Mouse (Mus musculus) R1 (cell line): Measurements from ENCODE around the gene Hspa12b.
"Not testable (repeated sequence)": the region's sequence is repeated elsewhere in the genome, so short reads cannot be mapped to it uniquely, and the experiment has no call there.

ENCODE experiments used
- DNase-seq: peaks from one replicate; pipeline ENCODE4 v3.0.0-alpha.2; 2018; ENCODE audit warnings: low read depth, low spot score

The Hspa12b gene

DNA sequence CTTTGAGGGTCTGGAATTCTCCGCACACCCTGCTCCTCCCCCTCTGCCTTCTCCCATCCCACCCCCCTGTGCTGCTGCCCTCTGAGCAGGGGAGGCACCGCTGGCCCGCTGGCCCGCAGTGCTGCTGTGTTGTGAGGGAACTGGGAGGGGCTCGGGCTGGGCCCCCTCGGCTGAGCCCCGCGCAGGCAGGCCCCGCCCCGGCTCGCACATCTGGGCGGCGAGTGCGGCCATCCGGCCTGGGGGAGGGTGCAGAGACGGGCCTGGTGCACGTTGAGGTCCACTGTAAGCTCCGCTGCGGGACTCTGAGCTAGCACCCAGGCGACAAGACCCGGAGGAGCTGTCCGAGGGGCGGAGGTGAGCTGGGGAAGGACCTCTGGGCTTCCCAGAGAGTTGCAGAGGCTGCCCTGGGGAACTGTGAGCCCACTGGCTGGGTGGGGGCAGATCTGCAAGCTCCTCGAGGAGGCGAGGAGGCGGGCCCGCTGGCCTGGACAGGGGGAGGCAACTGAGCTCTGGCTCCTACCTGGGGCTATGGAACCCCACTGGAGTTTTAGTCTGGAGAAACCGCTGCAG, at the start of gene Hspa12b:
Gene Hspa12b (plus strand): TSS at position 120 of the 570 bp plus-strand sequence.
- no peak for DNase-seq

DNA sequence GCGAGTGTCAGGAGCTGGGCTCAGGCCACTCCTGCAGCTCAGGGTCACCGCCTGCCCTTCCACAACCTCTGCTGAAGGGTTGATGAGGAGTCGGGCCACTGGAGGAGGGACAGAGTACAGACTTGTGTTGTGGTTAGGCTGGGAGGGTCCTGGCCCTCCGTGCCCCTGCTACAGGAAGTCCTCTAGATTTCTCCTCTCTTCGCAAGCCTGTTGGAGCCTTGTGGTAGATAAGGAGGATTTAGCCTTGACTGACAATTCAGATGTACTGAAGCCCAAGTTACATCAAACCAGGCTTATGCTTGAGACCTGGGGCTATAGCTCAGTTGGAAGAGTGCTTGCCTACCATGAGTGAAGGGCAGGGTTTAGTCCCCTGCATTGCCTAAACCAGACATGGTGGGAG, 46.6 kb upstream of the Hspa12b start:
- DNase-seq: no peak

DNA sequence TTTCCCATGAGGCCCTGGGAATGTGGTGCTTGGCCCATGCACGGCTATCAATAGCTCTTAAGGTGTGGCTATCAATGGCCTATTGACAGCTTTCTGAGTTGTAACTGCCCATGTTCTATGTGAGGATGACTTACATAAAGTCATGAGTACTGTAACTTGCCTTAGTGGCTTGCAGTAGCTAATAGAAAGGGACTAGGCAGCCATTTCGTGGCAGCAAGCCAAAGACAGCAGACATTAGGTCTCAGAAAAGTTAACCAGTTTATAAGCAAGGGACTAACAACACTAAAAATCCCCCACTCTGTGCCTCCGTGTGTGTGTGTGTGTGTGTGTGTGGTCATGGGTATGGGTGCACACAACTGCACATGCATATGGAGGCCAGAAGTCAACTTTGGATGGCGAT, 42.9 kb upstream of the Hspa12b start:
- no peak for DNase-seq

DNA sequence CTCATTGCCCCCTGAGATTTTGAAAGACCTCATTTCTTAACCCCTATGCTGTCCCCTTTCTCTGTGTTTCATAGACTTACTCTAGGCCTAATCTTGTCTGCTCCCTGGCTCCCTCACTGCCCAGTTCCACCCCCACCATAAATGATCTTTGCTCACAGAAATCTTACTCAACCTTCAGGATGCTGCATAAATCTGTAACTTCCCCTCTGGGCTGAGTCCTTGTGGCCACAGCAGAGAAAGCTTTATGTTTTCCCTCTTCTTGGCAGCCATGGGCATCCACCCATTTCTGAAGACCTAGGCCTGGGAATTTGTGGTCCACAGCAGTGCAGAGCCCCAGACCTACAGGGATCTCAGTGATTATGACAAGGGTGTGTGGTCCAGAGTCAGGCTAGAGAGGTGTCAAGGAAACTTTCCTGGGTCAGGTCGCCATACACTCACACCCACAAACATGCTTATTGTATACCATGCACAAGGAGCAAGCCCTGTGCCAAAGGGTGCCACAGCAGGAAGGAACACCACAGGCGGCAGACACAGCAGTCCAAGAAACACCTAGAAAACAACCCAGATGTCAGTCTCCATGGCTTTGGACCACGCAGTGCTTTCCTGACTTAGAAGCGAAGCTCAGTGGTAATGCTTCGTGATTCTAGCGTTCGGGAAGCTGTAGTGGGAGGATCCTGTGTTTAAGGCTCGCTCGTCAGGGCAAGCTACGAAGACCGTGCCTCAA, 40.3 kb upstream of the Hspa12b start, which contains the start of gene Siglec1:
Gene Siglec1 (minus strand): TSS at position 99 of the 724 bp plus-strand sequence.
- DNase-seq: no peak

DNA sequence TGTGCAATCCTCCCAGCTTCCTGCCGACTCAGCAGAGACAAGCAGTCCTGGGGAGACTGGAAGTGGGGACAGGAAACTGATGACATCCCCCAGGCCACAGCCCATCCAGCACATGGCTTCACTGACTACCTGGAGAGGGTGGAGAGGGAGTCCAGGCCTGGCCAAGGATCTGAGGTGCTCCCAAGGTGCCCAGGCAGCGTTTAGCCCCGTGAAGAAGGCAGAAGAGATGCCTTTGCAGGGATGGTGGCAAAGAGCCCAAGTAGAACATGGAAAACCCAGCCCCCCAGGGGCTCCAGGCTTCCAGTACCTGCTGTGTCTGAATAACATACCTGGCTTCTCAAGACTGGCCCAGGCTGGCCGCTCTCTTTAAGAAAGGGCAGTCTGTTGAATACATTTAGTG, 38.5 kb upstream of the Hspa12b start:
- no peak for DNase-seq

DNA sequence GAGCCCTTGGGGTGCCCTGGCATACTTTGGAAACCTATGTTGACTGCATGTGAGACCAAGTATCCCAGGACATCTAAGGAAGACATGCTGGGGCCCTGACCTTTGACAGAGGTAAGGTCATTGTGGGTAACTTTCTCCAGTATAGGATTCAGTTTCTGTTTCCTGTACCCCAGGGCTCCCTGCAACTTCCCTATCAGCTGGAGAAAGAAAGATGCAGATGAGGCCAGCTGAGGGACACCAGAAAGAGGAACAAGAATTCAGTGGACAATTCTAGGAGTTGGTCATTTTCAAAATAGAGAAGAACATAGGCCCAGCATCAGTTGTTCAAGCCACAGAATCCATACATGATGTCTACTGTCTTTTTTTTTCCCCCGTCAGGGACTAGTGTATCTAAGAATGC, 37.4 kb upstream of the Hspa12b start:
- DNase-seq: no peak

DNA sequence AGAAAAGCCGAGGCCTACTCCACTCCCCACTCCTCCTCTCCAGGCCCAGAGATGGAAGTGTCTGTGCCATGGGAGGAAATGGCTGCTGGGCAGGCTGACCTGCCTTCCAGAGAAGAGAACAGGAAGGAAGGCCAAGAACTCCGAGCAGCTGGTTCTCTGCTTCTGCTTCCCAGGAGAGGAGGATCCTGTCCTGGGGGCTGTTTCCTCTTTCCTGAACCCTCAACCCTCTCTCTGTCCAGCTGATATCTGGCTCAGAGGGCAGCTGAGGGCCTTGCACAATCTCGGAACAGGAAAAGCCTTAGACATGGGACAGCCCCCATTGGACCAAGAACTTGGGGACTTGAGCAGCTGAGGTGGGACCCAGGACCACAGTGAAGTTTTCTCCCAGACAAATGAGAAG, 36.2 kb upstream of the Hspa12b start:
- no peak for DNase-seq

DNA sequence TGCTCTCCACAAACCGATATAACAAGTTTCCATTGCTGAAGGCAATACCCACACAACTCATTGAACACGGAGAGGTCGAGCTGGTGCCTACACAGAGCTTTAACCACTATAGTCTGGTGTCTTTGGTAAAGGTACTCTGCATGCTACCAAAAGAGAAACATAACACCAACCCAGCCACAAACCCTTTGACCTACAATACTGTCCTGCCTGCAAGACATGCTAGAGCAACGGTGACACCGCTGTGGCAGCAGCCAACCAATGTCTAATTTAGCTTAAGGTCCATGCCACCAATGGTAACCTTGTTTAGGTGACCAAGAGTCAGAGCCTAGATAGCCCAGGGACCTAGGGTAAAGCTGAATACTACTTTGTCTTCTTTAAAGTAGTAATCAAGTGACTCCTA, 33.5 kb upstream of the Hspa12b start:
- no peak for DNase-seq

DNA sequence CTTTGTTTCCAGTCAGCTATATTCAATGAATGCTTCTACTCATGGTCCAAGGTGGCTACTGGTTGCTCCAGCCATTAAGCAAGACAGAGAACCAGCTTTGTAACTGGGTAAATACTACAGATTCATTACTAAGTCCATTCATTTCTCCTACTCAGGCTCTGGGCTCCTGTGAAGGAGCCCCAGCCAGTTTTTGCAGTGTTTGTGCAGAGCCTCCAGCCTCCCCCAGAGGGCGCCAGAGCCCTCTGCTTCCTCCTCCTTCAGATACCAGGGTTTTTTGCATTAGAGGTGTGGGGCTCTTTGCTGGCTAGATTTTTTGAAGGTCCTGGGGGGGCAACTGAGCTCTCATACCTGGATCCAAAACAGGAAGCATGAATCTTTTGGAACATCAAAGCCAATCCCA, 32.3 kb upstream of the Hspa12b start:
- DNase-seq: peak; percentile 78

DNA sequence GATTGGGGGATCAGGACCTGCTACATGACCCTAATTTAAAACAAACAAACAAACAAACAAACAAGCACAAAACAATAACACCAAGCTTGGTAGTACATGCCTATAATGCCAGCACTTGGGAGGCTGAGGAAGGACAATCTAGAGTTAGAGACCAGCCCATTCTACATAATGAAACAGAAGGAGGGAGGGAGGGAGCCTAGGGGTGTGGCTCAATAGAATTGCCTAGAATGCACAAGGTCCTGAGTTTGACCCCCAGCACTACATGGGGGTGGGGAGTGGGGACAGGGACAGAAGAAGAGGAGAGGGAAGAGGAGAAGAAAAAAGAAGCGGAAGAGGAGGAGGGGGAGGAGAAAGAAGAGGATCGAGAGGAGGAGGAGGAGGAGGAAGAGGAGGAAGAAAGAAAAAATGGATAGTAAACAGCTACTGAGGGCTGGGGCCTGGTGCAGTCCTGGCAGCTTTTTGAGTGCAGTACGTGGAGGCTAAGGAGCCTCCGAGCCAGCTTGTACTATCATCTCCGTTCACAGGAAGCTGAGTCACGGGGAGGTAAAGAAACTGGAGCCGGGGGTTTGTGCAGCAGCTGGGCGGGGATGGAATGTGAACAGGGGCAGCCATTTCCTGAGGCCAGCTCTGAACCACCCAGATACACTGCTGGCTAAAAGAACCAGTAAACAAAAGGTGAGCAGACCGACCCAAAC, 30.8 kb upstream of the Hspa12b start:
- DNase-seq: peak; percentile 98

DNA sequence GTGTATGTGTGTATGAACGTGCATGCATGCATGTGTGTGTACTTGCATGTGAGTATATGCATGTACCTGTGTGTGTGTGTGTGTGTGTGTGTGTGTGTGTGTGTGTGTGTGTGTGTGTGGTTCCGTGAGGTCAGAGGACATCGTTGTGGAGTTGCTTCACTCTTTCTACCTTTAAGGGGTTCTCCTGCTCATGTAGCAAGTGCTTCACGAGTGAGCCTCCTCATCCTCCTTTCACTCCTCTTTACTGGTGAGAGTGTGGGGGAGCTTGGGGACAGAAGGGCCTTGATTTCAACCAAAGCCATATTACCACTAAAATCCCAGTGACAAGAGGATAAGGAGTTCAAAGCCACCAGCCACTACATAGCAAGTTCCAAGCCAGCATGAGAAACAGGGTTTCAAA, 30.0 kb upstream of the Hspa12b start:
- peak; percentile 33 for DNase-seq

DNA sequence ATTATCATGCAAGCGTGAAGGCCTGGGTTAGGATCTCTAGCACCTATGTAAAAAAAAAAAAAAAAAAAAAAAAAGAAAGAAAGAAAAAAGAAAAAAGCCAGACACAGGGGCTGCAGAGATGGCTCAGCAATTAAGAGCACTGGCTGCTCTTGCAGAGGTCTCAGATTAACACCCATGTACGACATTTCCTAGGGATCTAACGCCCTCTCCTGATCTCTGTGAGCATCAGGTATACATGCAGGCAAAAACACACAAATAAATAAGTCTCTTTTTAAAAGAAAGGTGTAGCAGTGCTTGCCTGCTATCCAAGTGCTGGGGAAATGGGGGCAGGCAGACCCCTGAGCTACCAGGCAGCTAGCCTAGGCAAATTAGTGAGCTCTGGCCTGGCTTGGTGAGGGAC, 25.6 kb upstream of the Hspa12b start:
- DNase-seq: no peak

DNA sequence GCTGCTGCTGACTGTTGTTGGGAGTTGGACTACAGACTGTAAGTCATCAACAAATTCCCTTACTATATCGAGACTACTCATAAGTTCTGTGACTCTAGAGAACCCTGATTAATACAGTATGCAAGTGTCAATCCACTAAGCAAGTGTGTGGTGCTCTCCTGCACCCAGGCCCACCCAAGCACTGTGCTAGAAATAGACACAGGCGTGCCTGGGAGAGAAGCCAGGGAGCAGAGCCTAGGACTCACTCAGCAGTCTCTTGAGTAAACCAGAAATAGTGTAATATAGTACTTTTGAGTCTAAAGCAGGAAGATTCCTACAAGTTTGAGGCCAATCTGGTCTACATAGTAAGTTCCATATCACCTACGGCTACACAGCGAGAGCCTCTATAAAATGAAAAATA, 23.1 kb upstream of the Hspa12b start:
- no peak for DNase-seq

DNA sequence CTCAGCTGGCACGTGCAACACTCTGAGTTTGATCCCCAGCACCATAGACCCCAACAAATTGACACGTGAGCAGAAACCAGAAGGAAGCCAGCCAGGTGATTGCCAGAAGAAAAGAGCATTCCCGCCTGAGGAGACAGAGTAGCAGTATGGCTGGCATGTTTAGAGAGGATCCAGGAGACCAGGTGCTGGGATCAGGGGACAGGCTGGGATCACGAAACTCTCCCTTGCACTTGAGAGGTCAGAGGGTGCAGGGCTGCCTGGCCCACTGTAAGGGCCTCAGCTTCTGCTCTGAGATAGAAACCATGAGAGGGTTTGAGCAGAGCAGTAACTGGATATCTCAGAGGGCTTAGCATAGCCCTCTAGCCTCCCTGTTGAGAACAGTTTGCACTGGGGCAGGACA, 22.0 kb upstream of the Hspa12b start:
- not testable (repeated sequence) for DNase-seq

DNA sequence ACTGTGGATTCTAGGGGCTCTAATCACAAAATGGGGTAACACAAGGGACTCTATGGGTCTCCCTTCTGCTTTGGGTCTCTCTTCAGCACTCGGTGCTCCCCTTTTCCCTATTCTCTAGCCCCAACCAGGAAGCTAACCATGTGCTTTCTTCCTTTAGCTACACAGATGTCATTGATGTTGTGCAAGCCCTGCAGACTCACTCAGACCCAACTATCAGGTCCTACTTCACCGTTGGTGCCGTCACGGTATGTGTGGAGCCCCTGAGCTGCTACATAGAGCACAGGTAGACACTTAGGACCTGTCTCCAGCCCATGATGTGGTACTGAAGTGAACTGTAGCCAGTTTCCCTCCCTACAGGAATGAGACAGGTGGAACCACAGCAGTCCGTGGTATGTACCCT, 21.1 kb upstream of the Hspa12b start:
- DNase-seq: no peak

DNA sequence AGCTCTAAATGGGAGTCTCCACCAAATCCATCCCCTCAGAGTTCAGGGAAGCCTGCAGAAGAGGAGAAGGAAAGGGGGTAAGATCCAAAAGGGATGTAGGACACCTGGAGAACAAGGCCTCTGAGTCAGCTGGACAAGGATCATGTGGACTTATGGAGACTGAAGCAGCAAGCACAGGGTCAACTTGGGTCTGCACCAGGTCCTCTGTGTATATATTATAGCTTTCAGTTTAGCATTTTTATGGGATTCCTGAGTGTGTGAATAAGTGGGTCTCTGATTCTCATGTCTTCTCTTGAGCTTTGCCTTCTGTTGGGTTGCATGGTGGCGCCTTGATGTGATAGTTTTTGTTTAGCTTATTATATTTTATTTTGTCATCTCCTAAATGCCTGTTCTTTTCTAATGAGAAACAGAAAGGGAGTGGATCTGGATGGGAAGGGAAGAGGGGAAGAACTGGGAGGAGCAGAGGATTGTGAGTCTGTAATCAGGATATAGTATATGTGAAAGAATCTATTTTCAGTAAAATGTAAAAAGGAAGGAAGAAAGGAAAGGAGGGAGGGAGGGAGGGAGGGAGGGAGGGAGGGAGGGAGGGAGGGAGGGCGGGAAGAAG, 8.0 kb upstream of the Hspa12b start:
- DNase-seq: no peak

DNA sequence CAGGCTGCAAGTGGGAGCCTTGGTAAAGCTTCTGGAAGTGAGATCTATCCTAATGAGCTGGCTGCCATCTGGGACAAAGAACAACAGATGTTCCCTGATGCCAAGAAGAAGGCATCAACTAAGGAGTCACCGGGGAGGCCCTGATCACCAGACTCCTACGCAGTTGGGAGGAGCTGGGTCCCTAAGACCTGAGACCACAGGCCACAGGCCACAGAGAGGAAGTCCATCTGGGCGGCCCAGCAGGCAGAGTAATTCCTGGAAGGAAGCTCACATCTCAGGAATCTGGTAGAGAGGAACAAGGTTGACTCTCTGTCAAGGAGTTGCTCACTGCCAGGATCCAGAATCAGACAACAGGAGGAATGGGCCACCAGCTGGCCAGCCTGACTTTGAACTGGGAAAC, 2.9 kb upstream of the Hspa12b start:
- no peak for DNase-seq

DNA sequence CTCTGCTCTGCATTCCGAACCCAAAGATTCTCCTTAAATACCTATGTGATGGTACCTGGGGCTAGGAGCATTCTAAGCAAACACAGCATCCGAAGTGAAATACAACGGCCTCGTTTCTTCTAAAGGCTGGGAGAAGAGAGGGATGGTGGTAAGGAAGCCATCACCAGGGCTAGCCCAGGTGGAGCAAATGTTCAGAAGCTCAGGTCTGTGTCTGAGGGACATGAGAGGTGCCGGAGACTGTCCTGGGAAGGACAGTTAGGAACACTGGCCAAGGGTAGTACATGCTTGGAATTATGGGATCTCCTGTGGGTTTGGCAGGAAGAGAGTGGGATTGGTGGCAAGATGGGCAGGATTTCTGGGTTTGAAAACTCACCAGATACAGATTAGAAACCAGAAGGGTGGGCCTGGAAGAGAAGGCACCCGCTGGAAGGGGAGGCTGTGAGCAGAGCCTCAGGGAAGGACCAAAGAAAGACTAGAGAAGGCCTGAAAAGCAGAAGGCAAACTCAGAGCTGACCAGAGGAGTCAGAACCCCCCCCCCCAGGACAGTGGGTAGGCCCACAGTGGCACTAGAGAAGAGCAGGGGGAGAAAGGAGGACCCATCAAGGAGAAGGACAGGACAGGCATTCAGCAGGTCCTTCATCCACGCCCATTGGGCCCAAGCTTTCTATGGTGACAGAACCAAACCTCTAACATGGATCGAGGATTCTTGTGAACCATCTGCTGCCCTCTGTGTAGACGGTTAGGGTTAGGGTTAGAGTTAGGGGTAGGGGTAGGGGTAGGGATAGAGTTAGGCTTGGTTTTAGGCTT, 1.7 kb upstream of the Hspa12b start:
- DNase-seq: no peak

DNA sequence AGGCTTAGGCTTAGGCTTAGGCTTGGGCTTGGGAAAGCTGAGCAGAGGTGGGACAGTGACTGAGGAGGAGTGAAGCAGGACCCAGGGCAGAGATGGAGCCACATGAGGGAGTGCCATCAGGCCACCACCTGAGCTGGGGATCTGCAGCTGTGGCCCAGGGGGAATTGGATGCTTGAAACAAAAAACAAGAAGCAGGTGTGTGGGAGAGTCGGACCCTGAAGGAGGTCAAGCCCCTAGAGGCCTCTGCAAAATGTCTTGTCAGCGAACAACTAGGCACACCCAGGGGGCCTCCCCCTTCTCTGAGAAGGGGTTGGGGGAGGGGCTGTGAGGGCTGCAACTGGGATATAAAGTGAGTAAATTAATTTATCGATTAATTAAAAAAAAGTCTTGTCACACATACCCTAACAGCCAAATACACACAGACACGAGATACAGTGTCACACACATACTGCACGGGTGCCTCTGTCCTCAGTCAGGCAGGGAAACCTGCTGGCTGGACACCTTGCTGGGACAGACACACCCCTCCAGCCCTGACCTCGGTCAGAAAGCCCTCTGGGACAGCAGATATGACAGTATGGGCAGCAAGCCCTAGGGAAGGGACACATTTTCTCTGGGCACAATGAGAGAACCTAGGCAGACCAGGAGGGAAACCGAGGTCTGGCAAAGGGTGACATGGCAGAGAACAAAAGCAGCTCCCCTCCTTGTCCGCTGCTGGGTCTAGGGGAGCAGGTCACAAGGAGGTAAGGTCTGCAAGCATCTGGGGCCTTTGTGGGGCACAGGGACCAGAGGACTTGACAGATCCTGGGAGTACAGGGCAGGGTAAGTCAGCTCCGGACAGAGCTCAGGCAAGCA, 890 bp upstream of the Hspa12b start:
- DNase-seq: no peak

DNA sequence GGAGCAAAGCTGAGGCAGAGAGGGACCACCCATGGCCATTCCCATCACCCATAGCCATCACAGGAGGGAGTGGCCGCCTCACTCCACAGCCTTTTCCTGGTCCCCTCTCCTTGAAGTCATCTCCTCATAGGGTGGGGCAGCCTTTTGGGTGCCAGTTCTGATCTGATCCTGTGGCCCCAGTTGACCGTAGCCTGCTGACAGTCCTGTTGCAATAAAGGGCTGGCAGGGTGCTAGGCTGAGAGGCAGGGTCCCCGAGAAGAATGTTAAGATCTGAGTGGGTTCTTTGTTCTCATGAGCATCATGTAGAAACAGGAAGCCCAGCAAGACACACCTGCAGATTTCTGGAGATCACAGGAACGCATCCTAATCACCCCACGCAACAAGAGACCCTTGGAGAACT, 1.1 kb downstream of the Hspa12b start:
- no peak for DNase-seq

DNA sequence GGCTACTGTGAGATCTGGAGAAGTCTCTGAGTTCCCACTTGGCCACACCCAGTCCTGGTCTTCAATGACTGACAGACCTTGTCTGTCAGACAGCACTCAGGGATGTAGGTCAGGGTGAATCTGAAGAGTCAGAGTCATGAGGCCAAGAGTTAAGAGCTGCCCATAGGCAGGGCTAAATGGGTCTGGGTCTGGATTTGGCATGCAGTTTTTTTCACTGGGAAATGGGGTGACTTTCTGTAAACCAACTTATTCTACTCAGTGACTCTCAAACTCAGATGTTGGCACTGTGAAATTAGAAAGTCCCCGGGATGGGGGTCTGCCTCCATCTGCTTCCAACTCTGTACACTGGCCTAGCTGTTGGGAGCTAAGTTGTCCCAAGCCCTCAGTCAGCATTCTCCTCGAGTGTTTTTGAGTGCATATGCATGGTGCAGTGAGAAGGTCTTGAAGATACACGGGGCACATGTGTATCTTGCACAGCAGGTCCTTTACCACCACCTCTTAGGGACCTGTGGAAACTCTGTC, 1.6 kb downstream of the Hspa12b start:
- no peak for DNase-seq
